Mouse (Mus musculus) testis, postnatal 14 days (tissue): ENCODE data around the gene Phactr1.
"Not testable (repeated sequence)": the region's sequence is repeated elsewhere in the genome, so short reads cannot be mapped to it uniquely, and the experiment has no call there.

Experiments used
- DNase-seq: peaks from one replicate; pipeline ENCODE4 v3.0.0; 2021; ENCODE audit warnings: low spot score

Phactr1 gene

DNA sequence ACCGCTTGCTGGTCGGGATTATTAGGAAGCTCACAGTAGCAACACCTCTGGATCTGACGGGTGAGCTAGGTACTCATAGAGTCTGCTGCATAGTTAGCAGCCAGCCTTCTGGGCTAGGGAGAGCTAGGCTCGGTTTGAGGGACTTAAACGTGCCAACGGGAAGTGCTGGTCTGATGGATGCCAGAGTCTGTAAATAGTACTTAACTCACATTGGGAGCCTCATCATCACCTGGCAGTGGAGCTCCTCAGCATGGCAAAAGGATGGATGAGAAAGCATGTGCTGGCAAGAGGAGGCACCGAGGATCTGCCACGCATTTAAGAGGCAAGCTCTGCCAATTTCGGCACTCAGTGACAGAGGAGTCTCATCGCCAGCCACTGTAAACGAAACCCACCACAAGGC lies 247.4 kb downstream of the Phactr1 start:
- DNase-seq: no peak

DNA sequence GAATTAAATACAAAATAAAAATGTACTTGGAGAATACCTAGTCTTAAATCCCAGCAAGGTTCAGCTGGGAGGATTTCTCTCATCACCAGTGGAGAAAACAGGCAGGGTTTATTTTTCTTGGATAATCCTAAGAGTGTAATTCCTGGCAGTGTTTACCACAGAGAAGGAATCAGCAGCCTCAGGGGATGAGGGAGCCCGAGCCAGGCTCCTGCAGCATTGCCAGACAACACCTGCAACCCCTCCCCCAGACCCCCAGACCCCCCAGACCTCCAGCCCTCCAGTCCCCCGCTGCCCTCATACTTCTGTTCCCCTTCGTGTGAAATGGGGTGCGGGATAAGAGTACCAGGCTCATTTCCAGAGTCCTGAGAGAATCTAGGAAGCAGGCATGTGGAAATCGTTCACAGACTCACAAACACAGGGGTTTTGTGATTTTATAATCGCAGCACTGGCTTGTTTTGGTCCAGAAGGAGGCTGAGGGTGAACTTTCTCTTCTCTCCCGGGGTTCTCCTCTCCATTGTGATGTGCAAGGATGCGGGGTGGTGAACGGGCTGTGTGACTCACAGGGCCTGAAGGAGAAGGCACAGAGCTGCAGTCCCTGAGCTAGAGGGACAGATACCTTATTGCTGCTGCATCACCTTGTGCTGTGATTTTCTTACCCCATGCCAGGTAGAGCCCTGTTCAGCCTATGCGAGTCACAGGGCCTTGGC lies 249.3 kb downstream of the Phactr1 start:
- DNase-seq: no peak

DNA sequence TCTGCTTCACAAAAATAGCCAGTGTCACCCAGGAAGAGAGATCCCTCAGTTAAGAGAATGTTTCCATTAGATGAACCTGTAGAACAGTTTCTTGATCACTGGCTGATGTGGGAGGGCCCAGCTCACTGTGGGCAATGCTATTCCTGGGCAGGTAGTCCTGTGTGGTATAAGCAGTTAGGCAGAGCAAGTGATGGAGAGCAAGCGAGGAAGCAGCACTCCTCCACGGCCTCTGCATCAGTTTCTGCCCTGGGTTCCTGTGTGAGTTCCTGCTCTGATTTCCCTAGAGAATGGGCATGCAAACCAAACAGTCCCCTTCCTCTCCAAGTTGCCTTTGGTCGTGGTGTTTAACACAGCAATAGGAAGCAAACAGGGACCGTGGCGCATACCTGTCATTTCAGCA lies 251.6 kb downstream of the Phactr1 start:
- DNase-seq: no peak

DNA sequence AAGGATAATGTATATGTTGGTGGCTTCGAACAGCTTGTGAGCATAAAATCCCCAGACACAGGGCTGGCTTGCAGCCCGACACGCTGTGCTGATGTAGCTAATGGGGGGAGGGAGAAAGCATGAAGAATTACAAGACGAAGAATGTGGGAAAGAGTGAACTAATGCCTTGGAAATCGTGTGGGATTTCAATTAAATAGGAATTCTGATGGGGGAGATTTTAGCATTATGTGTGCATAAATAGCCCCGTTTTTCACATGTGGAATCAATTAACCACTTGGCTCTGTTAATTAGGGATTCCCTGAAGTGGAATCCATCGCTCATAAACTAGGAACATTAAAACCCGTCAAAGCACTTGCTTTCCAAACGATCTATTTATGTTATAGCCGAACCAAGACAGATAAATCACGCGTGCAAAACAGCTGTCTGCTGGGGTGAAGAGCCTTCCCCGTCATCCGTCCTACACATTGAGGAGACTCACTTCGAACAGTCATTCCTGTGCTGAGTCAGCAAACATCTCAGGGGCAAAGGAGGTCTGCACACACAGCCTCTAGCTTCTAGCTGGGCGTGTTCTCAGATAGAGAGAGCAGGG lies 254.2 kb downstream of the Phactr1 start:
- no peak for DNase-seq

DNA sequence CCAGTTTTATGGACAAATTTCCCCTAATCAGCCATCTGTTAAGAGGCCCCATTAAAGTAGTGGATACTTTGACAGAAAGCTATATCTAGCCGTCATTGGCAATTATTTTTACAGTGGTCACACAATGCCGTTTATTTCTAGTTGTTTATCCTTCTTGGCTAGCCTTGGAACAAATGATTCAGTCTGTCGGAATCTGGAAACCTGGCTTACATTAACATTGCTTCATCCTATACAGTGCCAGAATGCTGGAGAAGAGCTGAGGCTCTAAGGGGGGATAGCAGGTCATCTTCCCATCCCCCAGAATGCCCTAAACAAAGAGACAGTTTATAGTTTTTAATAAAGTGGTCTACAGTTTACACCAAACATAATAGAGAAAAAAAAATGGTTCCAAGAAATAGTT lies 257.4 kb downstream of the Phactr1 start:
- no peak for DNase-seq

DNA sequence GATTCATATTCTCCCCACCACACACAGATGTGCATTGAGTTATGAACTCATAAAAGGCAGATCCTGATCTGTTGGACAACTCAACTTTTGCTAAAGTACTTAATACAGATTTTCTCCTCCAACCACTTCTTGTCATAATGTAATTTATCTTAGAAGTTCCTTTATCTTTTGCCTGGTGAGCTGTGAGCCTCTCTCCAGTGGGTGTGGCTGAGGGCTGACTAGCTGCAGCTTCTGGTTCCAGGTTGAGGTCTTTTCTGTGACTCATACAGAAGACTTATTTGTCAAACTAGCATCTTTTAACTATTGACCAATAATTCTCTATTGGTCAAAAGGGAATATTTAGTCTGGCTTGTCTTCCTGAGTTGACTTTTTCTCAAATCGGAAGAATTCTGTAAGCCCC lies 257.9 kb downstream of the Phactr1 start:
- DNase-seq: no peak

DNA sequence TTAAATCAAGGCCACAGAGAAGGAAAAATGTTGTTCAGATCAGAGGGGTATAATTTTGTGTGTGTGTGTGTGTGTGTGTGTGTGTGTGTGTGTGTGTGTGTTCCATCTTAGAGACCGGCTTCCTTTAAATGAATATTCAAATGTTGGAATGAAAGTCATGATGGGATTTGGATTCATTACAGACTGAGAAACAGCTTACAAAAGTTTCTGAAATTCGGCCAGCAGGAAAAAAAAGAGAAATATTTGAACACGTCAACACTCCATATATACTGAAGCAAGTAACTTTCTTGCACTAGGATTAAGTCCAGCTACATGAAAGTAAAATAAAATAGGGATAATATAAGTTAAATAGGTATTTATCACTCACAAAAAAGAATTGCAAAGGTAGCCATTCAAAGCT lies 259.8 kb downstream of the Phactr1 start:
- DNase-seq: no peak

DNA sequence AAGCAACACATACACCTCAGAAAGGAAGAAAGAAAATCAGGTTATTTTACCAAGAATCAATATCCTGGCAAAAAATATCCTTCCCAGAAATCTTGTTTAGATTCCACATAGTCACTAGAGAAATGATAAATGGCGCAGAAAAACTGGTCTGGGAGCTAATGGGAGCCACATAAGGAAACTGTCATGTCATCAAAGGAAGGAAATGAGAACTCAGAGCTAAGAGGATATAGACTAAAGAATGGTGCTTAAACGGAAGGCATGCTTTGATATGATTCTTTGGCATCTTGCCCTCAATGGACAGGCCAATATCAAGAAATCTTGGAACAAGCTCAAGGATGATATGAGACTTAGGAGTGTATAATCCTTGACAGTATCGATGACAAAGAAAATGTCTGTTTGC lies 263.7 kb downstream of the Phactr1 start:
- DNase-seq: no peak

DNA sequence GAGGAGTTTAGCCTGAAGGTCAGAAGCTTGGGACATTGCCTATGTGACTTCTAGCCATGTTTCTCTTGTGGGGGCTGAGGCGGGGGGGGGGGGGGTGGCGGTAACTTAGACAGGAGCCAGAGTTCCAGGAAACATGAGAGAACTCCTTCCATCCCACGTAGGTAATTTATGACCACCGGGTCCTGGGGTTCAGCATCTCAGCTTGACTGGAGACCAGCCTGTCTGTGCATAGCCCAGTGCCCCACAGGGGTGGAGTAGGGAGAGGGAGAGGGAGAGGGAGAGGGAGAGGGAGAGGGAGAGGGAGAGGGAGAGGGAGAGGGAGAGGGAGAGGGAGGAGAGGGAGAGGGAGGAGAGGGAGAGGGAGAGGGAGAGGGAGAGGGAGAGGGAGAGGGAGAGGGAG lies 264.8 kb downstream of the Phactr1 start:
- DNase-seq: not testable (repeated sequence)

DNA sequence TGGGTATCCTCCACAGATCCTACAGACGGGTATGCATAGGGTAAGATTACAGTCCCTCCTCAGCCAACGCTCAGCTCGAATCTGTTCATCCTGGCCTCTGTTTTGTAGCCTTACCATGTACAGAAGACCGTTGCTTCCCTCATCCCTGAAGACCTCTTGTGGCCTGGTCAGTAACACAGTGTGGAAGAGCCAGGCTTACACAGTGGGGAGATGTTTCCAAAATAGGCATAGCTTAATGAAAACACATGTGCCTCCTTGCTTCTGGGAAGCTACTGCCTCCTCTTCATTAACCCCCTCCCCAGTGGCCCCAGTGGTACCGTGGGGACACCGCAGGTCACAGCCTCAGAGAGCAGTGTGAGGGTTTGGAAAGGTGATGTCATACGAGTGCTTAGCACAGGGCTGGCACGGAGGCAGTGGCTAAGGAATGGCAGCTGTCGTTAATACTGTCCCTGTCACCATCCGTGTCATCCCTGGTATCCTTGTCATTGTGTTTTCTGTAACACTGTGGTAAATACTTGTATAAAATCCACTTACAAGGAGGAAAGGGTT lies 268.4 kb downstream of the Phactr1 start:
- DNase-seq: no peak

DNA sequence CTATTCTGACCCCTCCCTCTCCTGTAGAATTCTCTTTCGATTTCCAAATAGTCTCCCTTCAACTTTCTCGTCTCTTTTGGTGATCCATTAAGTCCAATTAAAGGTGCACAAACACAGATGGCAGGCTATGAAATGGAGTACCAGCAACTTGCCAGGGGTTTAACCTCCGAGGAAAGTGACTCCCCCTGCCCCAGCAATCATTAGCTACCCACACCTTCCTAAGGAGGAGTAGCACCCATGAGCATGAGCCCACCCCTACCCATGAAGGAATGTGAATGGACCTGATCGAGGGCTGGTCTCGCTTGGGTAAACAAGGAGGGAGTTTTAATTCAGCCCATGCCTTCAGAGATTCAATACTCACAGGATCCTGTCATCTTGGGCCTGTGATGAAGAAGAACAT lies 268.9 kb downstream of the Phactr1 start:
- no peak for DNase-seq

DNA sequence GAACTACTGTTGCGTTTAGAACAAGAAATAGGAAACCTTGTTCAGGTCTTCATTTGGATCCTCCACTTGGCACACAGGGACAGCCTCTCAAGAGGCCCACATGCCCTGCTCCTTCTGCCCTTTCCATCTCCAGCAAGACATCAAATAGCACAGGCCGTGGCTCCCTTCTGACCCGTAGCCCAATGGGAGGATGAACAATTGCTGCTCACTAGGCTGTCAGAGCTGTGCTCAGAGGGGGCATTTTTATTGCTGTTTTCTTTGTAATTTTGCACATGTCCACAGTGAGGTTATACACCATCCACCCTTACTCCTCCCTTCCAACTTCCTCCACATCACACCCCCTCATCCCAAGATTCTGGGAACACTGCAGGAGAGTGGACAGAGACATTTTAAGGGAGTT lies 269.6 kb downstream of the Phactr1 start:
- DNase-seq: no peak

DNA sequence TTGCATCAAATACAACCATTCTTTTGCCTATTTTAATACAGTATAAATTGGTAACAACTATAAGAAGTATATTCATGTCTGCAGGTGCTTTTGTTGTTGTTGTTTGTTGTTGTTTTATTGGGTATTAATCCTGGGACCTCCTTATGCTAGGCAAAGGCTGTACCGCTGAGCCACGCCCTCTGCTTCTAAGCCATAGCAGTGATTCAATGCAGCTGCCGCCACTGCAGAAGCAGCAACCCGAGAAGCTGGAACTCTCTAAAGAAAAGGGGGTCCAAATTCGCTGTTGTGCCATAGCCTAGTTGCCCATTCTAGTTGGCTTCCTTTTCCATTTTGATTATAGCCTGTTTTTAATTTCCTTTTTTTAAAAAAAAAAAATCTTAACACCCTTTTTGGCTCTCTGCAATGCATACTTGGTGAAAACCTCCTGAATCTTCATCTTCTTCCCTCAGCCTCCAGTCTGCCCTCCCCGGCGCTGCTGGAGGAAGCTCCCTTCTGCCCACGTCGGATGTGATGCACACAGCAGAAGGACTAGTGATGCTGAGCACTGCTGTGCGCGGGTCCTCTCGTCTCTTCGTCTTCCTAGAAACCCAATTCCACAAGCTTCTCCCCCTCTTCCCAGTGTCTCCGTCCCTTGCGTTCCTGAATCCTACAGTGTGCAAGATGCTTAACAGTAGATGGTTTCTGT lies 271.8 kb downstream of the Phactr1 start:
- DNase-seq: no peak

DNA sequence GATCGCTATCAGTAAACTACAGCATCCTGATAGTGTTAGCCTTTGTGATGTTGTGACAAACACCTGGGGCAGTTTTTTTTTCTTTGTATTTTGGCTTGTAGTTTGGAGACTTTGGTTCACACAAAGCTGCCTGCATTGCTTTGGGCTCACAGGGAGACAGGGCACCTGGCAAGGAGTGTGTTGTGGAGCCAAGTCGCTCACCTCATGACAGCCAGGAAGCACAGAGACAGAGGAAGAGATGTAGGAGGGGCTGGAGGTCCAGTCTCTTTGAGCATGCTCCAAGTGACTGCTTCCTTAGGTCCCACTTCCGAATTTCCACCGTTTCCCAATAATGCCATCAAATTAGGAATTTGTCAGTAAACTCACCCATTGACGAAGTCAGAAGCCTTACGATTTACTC lies 272.6 kb downstream of the Phactr1 start:
- no peak for DNase-seq

DNA sequence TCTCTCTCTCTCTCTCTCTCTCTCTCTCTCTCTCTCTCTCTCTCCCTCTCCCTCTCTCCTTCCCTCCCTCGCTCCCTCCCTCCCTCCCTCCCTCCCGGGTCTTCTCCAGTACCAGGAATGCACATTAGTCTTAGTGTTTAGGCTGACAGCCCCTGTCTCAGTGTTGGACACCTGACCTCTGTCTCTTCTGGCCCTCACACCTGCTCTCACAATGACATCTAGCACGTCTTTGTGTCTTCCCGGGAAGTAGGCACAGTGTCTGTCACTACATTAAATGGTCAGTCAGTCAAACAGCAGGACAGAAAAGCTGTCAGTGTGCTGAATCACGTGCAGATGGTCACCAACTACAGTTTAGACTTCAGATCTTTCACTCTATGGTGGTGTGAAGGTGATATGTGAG lies 273.7 kb downstream of the Phactr1 start:
- DNase-seq: no peak

DNA sequence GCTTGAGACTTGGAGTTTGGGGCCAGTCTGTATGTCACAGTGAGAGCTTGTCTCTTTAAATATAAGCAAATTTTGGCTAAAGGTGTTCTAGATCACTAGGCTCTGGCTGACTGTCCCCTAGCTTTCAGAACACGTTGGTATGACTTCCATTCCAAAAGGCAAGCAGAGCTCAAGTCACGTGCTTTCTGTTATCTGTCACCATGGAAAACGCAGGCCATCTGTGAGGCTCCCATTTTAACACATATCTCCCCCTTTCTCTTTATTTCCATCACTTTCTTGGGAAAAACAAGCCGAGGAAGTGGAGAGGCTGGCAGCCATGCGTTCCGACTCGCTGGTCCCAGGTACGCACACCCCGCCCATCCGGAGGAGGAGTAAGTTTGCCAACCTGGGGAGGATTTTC lies 275.9 kb downstream of the Phactr1 start:
- no peak for DNase-seq

DNA sequence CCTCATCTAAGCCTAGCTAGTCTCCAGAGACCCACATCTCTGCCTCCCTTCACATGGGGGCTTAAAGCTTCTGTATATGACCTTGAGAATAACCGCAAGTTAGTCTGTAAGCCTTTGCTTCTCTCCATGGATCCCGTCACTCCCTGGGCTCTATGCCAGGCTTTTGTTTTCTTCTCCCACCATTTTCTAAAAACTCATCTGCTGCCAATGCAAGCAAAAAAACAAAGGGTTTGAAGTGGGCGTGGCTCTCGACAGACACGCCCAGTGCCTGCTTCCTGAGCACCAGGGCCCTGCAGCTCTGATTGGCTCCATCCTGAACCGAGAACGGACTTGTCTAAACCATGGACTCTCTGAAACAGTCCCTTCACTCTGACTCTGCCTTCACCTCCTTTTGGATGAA lies 277.4 kb downstream of the Phactr1 start:
- DNase-seq: no peak

DNA sequence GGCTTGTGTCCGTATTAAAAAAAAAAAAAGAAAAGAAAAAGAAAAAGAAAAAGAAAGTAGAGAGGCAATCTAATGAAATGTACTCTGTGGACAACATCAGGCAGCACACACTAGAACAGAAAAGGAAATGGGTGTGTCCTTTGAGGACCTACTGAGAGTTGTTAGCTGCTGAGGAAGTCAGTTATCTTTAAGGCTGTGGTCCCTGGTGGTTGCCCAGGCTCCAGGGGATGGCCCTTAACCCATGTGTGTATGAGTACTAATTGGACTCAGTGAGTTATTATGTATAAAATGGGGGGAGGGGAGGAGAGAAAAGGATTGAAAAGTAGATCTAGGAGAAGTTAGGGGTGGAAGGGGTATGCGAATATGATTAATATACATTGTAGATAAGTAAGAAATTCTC lies 278.4 kb downstream of the Phactr1 start:
- no peak for DNase-seq

DNA sequence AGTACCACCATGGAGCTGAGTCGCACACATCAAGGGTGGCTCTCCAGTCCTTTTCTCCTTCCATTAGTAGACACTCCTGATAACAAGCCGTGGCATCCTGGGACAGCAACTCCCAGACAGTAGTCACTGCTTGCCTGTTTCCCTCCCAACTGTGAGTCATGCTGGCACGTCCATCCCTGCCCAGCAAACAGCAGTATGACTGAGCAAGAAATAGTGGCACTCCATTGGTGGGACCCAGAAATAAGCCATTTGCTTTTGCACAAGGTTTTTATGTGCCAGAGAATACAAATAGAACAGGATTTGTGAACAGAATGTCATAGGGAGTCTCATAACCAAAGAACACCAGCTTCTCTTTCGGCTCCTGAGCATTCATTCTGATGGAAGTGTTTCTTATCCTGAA lies 281.1 kb downstream of the Phactr1 start:
- DNase-seq: no peak

DNA sequence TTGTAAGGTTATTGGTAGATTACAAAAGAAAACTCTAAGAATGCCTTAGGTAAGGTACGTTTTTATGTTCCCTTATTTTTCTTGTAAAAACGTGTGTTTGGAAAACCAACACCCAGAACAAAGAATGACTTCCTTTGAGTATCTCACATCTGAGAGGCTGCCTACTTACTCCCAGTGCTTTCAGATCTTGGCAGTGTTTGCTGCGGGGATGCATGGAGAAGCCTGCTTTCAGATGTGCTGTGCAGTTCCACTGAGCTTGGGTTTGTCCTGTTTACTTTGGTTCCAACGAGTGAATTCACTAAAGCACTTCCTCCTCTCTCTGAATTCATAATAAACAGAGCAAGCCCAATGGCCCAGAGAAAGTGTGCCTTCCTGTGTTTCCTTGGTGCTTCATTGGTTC lies 288.1 kb downstream of the Phactr1 start:
- DNase-seq: no peak

DNA sequence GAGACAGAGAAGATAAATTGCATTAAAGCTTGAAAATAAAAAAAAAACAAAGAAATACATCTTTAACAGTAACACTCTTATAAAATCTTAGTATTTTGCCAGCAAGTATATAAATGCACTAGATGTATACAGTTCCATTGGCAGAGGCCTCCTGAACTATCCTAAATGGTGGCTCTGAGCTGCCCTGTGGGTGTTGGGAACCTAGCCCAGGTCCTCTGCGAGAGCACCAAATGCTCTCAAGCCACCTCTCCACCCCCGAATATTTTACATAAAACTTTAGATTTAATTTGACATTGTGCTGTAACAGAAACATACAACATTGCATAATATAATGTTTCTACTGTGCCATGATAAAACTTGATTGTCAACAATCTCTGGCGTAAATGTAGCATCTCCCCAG lies 293.1 kb downstream of the Phactr1 start:
- DNase-seq: no peak

DNA sequence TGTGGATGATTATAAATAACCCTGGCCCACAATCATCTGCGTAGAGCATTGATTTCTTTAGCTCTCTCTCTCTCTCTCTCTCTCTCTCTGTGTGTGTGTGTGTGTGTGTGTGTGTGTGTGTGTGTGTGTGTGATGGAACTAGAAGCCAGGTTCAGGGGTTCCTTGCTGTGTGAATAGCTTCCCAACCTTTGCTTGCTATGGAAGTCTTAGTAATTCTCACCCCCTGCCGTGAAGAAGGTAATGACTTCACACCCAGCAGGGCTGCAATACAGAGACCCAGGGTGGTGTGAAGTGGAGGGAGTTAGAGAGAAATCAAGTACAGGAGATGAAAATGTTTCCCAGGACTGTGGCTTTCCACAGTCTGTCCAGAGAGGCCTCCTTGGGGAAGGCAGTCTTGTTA lies 293.5 kb downstream of the Phactr1 start:
- DNase-seq: no peak

DNA sequence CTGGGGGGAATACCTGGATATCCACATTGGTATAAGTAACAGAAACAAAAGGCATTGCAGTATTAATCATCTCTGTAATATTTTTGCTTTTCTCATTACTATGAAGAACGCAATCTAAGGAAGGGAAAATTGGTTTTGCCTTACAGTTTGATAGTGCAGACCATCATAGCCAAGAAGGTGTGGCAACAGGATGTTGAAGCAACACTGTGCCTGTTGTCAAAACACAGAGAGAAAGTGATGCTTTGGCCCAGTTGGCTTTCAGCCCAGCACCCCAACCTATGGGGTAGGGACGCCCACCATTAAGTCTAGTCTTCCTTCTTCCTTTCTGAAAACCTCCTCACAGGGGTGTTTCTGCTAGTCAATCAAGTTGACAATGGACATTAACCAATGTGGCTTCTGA lies 294.1 kb downstream of the Phactr1 start:
- DNase-seq: no peak
